Mouse (Mus musculus) gastrocnemius, adult 18-20 months (tissue): ENCODE results near the gene Kdm2a. TPM values are rescaled to one million over a fixed set of nuclear protein-coding genes. Genes with fewer than 3 reads are reported as not detected.
A peak's percentile ranks its signal among the peaks of the same experiment; 100 is the strongest.

Experiments
- DNase-seq: peaks from one replicate; pipeline ENCODE4 v3.0.0; 2021; ENCODE audit warnings: low spot score
- total RNA-seq, 2 experiments: library from RNA; stranded (reverse); gene quantifications; 2 replicates each; pipeline ENCODE4 v1.2.3; 2021

Kdm2a gene
- total RNA-seq, 2 experiments from 2014 or later, result 33.4 to 36.8 TPM

DNA sequence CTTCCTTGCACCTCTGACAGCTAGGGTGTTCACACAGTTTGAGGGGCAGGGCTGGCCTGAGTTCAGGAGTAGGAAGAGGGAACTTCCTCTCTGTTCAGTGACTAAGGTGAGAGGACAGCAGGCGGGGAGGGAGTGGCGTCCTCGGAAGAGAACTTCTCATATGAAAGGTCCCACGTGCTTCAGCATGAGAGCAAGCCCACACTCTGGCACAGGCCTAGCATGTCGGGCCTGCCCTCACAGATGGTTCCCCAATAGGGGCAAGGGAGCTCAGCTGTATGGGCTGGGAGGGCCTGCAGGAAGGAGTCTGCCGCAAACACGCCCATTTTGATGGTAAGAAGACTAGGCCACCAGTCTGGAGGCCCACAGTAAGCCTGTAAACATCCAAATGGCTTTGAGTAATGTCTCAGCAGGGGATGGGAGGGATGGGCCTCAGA lies 97.8 kb downstream of the Kdm2a start:
- no peak for DNase-seq

DNA sequence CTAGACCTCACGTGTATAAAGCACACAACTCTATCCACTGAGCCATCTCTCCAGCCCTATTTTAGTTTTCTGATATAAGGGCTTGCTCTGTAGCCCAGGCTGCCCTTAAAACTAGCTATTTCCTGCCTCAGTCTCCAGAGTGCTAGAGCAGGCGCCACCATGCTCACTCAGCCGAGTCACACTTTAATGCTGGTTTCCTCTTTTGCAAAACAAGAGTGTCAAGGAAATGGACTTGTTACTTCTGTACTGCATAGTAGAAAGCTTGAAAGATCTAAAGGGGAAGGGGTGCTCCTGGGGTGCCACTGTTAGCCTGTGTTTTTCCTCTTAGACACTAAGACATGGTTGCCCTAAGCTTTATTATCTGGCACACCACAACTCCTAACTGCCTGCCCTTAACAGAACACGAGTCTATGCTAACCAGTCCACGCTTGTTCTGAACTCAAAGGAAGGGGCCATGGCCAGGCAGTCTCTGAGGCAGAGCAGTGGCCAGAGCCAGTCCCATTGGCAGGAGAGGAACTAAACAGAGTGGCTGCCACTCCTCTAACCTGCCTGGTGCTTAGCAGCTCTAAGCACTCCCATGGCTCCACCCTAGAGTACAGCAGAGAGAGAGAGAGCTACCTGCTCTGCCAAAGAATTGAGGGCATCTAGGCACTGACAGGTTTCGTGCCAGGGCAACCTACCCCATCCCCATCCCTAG lies 98.4 kb downstream of the Kdm2a start:
- no peak for DNase-seq

- DNase-seq, result no peak
These were observed 99.0 kb downstream of the Kdm2a start for GRCm38 (mm10) chr19:4299126-4299525.

GRCm38 (mm10) chr19:4298322-4299121 lies 99.6 kb downstream of the Kdm2a start:
- DNase-seq, result no peak

- DNase-seq, result no peak
These were observed 100.2 kb downstream of the Kdm2a start for GRCm38 (mm10) chr19:4297851-4298250.

GRCm38 (mm10) chr19:4296611-4297010 lies 101.5 kb downstream of the Kdm2a start:
- no peak for DNase-seq

- no peak for DNase-seq
These were observed 102.7 kb downstream of the Kdm2a start for GRCm38 (mm10) chr19:4295391-4295790.

DNA sequence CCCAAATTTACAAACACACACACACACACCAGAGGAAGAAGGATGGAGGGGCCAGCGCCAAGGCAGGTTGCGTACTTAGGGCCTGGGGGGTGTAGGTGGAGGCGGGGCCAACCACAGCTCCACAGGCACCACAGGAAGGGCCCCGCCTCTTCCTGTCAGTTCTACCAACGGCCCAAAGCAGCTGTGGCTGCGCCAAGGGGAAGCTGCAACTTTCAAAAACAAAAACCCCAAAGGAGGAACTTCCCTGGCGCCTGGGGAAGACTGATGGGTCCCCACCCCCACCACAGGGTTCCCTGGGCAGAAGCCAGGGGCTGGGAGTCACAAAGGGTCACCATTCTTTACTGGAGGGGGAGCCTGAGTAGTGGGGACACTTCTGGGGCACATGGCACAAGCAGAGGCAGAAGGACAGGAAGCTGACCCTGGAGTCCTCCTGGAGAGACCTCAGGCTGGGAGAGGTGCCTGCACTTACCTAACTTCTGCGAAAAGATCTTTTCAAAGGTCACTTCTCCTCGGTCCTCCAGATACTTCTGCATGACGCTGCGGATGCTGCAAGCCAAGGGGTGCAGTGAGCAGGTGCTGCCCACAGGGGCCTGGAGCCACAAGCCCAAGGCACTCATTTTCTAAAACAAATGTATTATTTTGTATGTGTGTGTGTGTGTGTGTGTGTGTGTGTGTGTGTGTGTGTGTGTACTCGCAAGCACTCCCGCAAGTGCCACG lies 103.5 kb downstream of the Kdm2a start:
- DNase-seq, result peak; percentile 43

DNA sequence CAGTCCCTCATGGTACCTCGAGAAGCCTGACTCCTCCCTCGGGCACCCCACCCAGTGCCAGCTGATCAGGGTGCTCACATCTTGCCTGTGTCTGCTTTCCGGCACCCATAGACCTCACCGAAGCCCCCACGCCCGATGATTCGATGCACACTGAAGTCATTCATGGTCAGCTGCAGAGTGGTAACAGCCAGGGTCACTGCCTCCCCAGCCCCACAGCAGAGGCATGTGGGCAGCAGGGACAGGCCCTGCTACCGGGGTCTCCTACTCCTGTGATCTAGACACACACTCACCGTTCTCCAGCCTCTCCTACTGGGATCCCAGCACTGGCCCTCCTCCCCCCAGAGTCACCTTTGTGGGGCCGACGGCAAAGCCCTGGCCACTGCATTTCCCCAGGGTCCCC lies 106.9 kb downstream of the Kdm2a start:
- no peak for DNase-seq

GRCm38 (mm10) chr19:4290749-4291148 lies 107.3 kb downstream of the Kdm2a start:
- DNase-seq, result no peak

DNA sequence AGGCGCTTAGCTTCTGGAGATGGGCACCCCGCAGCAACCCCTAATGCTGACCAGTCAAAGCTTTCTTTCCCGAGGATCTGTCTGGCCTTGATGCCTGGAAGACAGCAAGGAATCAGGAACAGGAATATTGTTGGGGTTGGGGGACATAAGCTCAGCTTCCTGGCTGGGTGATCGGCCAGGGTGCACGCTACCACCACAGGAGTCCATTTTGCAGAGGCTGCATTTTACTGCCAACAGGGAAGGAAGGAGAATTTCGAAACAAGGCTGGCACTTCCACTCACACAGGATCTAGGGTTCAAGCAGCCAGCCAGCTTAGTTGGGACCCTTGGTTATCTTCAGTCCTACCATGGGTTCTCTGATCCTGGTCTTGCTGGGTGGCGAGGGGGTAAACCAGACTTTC lies 114.4 kb downstream of the Kdm2a start:
- DNase-seq, result no peak

- DNase-seq, result peak; percentile 84
These were observed 115.1 kb downstream of the Kdm2a start, which contains the start of gene Ankrd13d for GRCm38 (mm10) chr19:4282898-4283553. Ankrd13d (minus strand) TSS chr19:4283137.

DNA sequence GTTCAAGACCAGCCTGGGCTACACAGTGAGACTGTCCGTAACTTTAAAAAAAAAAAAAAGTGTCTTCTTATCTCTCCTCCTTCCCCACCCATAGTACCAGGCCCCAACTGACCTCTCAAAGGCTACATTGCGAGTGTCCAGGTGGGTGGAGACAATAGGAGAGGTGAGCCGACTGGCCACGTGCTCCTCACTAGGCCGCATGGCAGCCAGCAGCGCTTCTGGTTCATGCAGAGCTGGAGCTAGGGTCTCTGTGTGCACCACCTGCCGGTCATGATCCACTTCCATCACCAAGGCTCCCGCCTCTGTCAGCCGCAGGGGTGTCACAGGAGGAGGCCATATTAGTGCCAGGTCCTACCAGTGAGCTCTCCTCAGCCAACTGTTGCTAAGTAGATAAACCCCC lies 117.7 kb downstream of the Kdm2a start:
- no peak for DNase-seq

GRCm38 (mm10) chr19:4279487-4279886 lies 118.6 kb downstream of the Kdm2a start:
- DNase-seq, result no peak

- no peak for DNase-seq
These were observed 127.1 kb downstream of the Kdm2a start for GRCm38 (mm10) chr19:4270972-4271371.

DNA sequence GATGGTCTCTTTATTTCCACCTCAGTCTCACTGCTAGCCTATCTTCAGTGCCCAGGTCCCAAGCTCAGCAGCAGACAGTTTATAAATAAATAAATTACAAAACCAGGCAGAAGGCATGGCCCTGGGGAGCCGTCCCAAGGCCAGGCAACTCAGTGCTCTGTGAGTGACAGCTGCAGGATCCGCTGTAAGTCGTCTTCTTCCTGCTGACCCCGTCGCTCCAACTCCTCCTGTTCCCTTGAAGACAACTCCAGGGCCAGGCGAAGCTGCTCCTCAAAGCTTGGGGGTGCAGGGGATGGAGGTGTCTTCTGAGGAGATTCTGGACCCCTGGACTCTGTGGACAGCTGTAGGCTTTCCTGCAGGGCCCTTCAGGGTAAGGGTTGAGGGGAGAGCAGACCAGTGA lies 127.9 kb downstream of the Kdm2a start:
- DNase-seq, result no peak

DNA sequence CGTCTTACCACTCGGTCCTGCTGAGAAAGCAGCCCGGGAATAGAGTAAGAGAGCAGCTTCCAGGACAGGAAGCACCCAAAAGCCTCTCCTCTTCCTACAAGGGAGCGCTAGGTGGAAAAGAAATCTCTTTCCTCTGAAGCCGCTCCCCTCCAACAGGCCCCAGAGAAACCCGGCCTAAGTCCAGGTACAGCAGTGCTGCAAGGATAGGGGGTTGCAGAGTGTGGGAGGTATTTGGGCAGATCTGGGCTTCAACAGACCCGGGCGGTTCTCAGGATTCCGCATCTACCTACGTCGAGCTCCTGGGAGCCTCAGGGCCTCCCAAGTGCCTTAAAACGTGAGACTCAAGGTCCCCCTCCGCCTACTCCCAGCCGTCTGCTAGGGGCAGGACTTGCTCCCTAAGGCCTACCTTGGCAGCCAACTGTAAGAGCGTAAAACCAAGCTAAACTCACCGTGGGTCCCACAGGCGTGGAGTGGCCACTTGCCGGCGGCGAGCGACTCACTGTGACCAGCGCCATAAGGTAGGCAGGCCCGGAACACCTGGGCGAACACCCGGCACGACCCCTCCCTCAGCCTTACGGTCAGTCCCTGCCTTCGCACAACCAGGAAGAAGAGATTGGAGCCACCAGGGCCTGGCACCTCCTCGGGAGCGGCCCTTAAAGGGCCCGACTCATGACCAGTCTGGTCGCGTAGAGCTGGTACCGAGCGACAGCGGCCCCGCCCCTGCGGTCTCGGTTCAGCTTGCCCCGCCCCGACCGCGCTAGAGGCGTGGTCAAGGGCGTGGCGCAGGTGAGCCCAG lies 129.3 kb downstream of the Kdm2a start, which contains the start of gene Ssh3:
Gene Ssh3 (minus strand): TSS at position 615 of the 796 bp plus-strand sequence.
- peak; percentile 63 for DNase-seq

GRCm38 (mm10) chr19:4265956-4266355 lies 132.1 kb downstream of the Kdm2a start:
- no peak for DNase-seq
